Mouse (Mus musculus): ENCODE data around the gene Gm10447. TPM values are rescaled to one million over a fixed set of nuclear protein-coding genes. Genes with fewer than 3 reads are reported as not detected.
A peak's percentile ranks its signal among the peaks of the same experiment; 100 is the strongest.
"Not testable (repeated sequence)": the region's sequence is repeated elsewhere in the genome, so short reads cannot be mapped to it uniquely, and the experiment has no call there.

The Gm10447 gene
- total RNA-seq, 2 experiments from 2014 or later: 0.12 to 0.15 TPM

GRCm38 (mm10) chr11:53443861-53444260 is 13.0 kb downstream of the Gm10447 start:
- peak; percentile 48 for DNase-seq

GRCm38 (mm10) chr11:53441921-53442320 is 15.0 kb downstream of the Gm10447 start:
- DNase-seq: peak; percentile 61

- DNase-seq: no peak
Observed at GRCm38 (mm10) chr11:53436338-53436737, 20.6 kb downstream of the Gm10447 start.

- DNase-seq: no peak
Observed at GRCm38 (mm10) chr11:53435504-53435903, 21.4 kb downstream of the Gm10447 start.

- DNase-seq: no peak
Observed at GRCm38 (mm10) chr11:53433057-53433456, 23.9 kb downstream of the Gm10447 start.

- peak; percentile 46 for DNase-seq
Observed at GRCm38 (mm10) chr11:53431347-53432056, 25.4 kb downstream of the Gm10447 start.

- DNase-seq: peak; percentile 98
Observed at GRCm38 (mm10) chr11:53430670-53431346, 26.1 kb downstream of the Gm10447 start, which contains the start of the genes Uqcrq and Gdf9. Gene Uqcrq, minus strand, starts transcription at chr11:53430831. Gene Gdf9, plus strand, starts transcription at chr11:53431023.

GRCm38 (mm10) chr11:53430300-53430669 is 26.6 kb downstream of the Gm10447 start:
- DNase-seq: peak; percentile 60

- no peak for DNase-seq
Observed at GRCm38 (mm10) chr11:53429182-53429581, 27.7 kb downstream of the Gm10447 start.

- DNase-seq: no peak
Observed at GRCm38 (mm10) chr11:53428716-53429057, 28.2 kb downstream of the Gm10447 start.

- DNase-seq: no peak
Observed at GRCm38 (mm10) chr11:53427993-53428715, 28.8 kb downstream of the Gm10447 start.

- DNase-seq: not testable (repeated sequence)
Observed at GRCm38 (mm10) chr11:53426914-53427313, 30.0 kb downstream of the Gm10447 start.

GRCm38 (mm10) chr11:53425711-53426255 is 31.1 kb downstream of the Gm10447 start:
- DNase-seq: peak; percentile 37

- DNase-seq: no peak
Observed at GRCm38 (mm10) chr11:53425251-53425650, 31.7 kb downstream of the Gm10447 start.

GRCm38 (mm10) chr11:53424826-53425225 is 32.1 kb downstream of the Gm10447 start:
- DNase-seq: peak; percentile 70

GRCm38 (mm10) chr11:53423036-53423435 is 33.9 kb downstream of the Gm10447 start, which contains the start of gene Leap2:
Gene Leap2, minus strand, starts transcription at chr11:53423170.
- DNase-seq: no peak

GRCm38 (mm10) chr11:53418048-53418447 is 38.9 kb downstream of the Gm10447 start:
- DNase-seq: no peak

- DNase-seq: no peak
Observed at GRCm38 (mm10) chr11:53413871-53414270, 43.0 kb downstream of the Gm10447 start.

GRCm38 (mm10) chr11:53411738-53412137 is 45.2 kb downstream of the Gm10447 start:
- no peak for DNase-seq
